Mouse (Mus musculus) limb, embryonic 10.5 days (tissue): Measurements from ENCODE around the gene Gm11492. TPM values are rescaled to one million over a fixed set of nuclear protein-coding genes. Genes with fewer than 3 reads are reported as not detected.
A peak's percentile ranks its signal among the peaks of the same experiment; 100 is the strongest.

Source experiments
- DNase-seq: peaks from one replicate; pipeline ENCODE4 v3.0.0-alpha.2; 2017; ENCODE audit warnings: low spot score
- H3K27ac ChIP-seq: fragments of 300-500 bp; sonication (generic); 2 replicates; pipeline ENCODE4 v1.5.1; 2016; ENCODE audit warnings: mild to moderate bottlenecking
- H3K27me3 ChIP-seq: fragments of 300-500 bp; sonication (generic); 2 replicates; pipeline ENCODE4 v1.6.1; 2016; ENCODE audit warnings: low read depth, mild to moderate bottlenecking; ENCODE audit not compliant: poor library complexity, severe bottlenecking
- H3K36me3 ChIP-seq: fragments of 300-500 bp; sonication (generic); 2 replicates; pipeline ENCODE4 v1.6.1; 2016; ENCODE audit warnings: mild to moderate bottlenecking, moderate library complexity
- H3K4me1 ChIP-seq: fragments of 300-500 bp; sonication (generic); 2 replicates; pipeline ENCODE4 v1.6.1; 2016
- H3K4me3 ChIP-seq: fragments of 300-500 bp; sonication (generic); 2 replicates; pipeline ENCODE4 v1.5.1; 2016; ENCODE audit warnings: mild to moderate bottlenecking, moderate library complexity
- H3K9me3 ChIP-seq: fragments of 300-500 bp; sonication (generic); replicated peaks from 2 replicates; pipeline ENCODE4 v1.6.1; 2016; ENCODE audit warnings: mild to moderate bottlenecking
- WGBS: fragments of 180-500 bp; shearing (Covaris S2); methylation state at CpG from one replicate; pipeline ENCODE4 v1.1.7; 2016; 5-methylcytosine and 5-hydroxymethylcytosine counted together
- polyA plus RNA-seq: library from polyadenylated mRNA; unstranded; fragments of >200 nt; fragmentation: Nextera tagmentation; extraction: Ambion mirVana; gene quantifications from 2 replicates; pipeline ENCODE4 v1.2.1, GENCODE M21; 2016

The Gm11492 gene
- not detected in 2 replicates for polyA plus RNA-seq

- Histone ChIP-seq H3K4me1 (no peaks in the 10 kb centered on the region), H3K9me3 (no peaks in the 10 kb centered on the region), H3K4me3 (no peak within 1 kb of the TSS), H3K27me3 (no peaks in the 10 kb centered on the region), H3K27ac (no peak within 1 kb of the TSS), H3K36me3 (no peaks in the 10 kb centered on the region)
- 86% methylated on average over 3 of the region's 3 CpGs for WGBS
- no peak for DNase-seq
These were observed at the start of gene Gm11492 for GRCm38 (mm10) chr11:87566501-87566900. TSS of gene Gm11492 (plus strand) at chr11:87566653.

- 12% methylated on average over 2 of the region's 2 CpGs for WGBS
- H3K27me3 ChIP-seq, result no peaks in the 10 kb centered on the region
- H3K4me3 ChIP-seq, result no peak overlapping the region
- no peaks in the 10 kb centered on the region for H3K36me3 ChIP-seq
- 0 out of 2 replicates have a peak, but pooled peaks cover 4% of the 10 kb centered on the region for H3K4me1 ChIP-seq
- no peak overlapping the region for H3K27ac ChIP-seq
- DNase-seq, result no peak
- H3K9me3 ChIP-seq, result no peaks in the 10 kb centered on the region
These were observed 47.2 kb upstream of the Gm11492 start for GRCm38 (mm10) chr11:87519260-87519659.

- Histone ChIP-seq H3K36me3 (no peaks in the 10 kb centered on the region), H3K27me3 (no peaks in the 10 kb centered on the region), H3K4me1 (0 out of 2 replicates have a peak, but pooled peaks cover 4% of the 10 kb centered on the region), H3K9me3 (no peaks in the 10 kb centered on the region), H3K27ac (no peak overlapping the region), H3K4me3 (no peak overlapping the region)
- 80% methylated on average over 5 of the region's 5 CpGs for WGBS
- DNase-seq, result no peak
These were observed 43.0 kb upstream of the Gm11492 start for GRCm38 (mm10) chr11:87523466-87523865.

- Histone ChIP-seq H3K4me1 (0 out of 2 replicates have a peak, but pooled peaks cover 4% of the 10 kb centered on the region), H3K27ac (no peak overlapping the region), H3K27me3 (no peaks in the 10 kb centered on the region), H3K36me3 (no peaks in the 10 kb centered on the region), H3K4me3 (no peak overlapping the region), H3K9me3 (no peaks in the 10 kb centered on the region)
- DNase-seq, result no peak
These were observed 42.5 kb upstream of the Gm11492 start for GRCm38 (mm10) chr11:87523967-87524366.

- Histone ChIP-seq H3K4me1 (0 out of 2 replicates have a peak, but pooled peaks cover 4% of the 10 kb centered on the region), H3K4me3 (no peak overlapping the region), H3K27ac (peak overlapping the region; percentile 44; the same call in 1 of the 2 replicates), H3K36me3 (no peaks in the 10 kb centered on the region), H3K27me3 (no peaks in the 10 kb centered on the region), H3K9me3 (no peaks in the 10 kb centered on the region)
- no peak for DNase-seq
These were observed 41.7 kb upstream of the Gm11492 start for GRCm38 (mm10) chr11:87524780-87525179.

- Histone ChIP-seq H3K9me3 (no peaks in the 10 kb centered on the region), H3K4me3 (no peak overlapping the region), H3K4me1 (no peaks in the 10 kb centered on the region), H3K36me3 (no peaks in the 10 kb centered on the region), H3K27me3 (no peaks in the 10 kb centered on the region), H3K27ac (no peak overlapping the region)
- 66% methylated on average over 3 of the region's 3 CpGs for WGBS
- no peak for DNase-seq
These were observed 39.1 kb upstream of the Gm11492 start for GRCm38 (mm10) chr11:87527364-87527763.

- H3K4me3 ChIP-seq, result no peak overlapping the region
- no peaks in the 10 kb centered on the region for H3K4me1 ChIP-seq
- no peaks in the 10 kb centered on the region for H3K9me3 ChIP-seq
- H3K27me3 ChIP-seq, result no peaks in the 10 kb centered on the region
- no peaks in the 10 kb centered on the region for H3K36me3 ChIP-seq
- no peak overlapping the region for H3K27ac ChIP-seq
- 50% methylated on average over 4 of the region's 4 CpGs for whole genome bisulfite sequencing
- no peak for DNase-seq
These were observed 38.5 kb upstream of the Gm11492 start for GRCm38 (mm10) chr11:87527990-87528389.

GRCm38 (mm10) chr11:87531695-87532094, 34.8 kb upstream of the Gm11492 start:
- no peak for DNase-seq
- no peaks in the 10 kb centered on the region for H3K36me3 ChIP-seq
- H3K27me3 ChIP-seq, result no peaks in the 10 kb centered on the region
- H3K9me3 ChIP-seq, result no peaks in the 10 kb centered on the region
- no peak overlapping the region for H3K27ac ChIP-seq
- no peak overlapping the region for H3K4me3 ChIP-seq
- 53% methylated on average over 6 of the region's 6 CpGs for WGBS
- H3K4me1 ChIP-seq, result no peaks in the 10 kb centered on the region

- Histone ChIP-seq H3K4me1 (peaks cover 6% of the 10 kb centered on the region; the same call in 1 of the 2 replicates), H3K4me3 (no peak overlapping the region), H3K27ac (no peak overlapping the region), H3K36me3 (no peaks in the 10 kb centered on the region), H3K9me3 (no peaks in the 10 kb centered on the region), H3K27me3 (no peaks in the 10 kb centered on the region)
- DNase-seq, result no peak
- WGBS, result 37% methylated on average over 8 of the region's 8 CpGs
These were observed 24.2 kb upstream of the Gm11492 start for GRCm38 (mm10) chr11:87542285-87542684.

GRCm38 (mm10) chr11:87542906-87543305, 23.5 kb upstream of the Gm11492 start:
- no peak overlapping the region for H3K27ac ChIP-seq
- DNase-seq, result no peak
- 67% methylated on average over 3 of the region's 3 CpGs for WGBS

GRCm38 (mm10) chr11:87553342-87553741, 13.1 kb upstream of the Gm11492 start:
- no peak for DNase-seq
- H3K36me3 ChIP-seq, result no peaks in the 10 kb centered on the region
- H3K9me3 ChIP-seq, result no peaks in the 10 kb centered on the region
- no peak overlapping the region for H3K4me3 ChIP-seq
- H3K27ac ChIP-seq, result no peak overlapping the region
- 82% methylated on average over 4 of the region's 4 CpGs for WGBS
- H3K4me1 ChIP-seq, result no peaks in the 10 kb centered on the region
- no peaks in the 10 kb centered on the region for H3K27me3 ChIP-seq

More at GRCm38 (mm10) chr11:87542906-87543305, 23.5 kb upstream of the Gm11492 start:
- H3K4me1 ChIP-seq, result peaks cover 6% of the 10 kb centered on the region; the same call in 1 of the 2 replicates
- H3K4me3 ChIP-seq, result no peak overlapping the region
- no peaks in the 10 kb centered on the region for H3K27me3 ChIP-seq
- no peaks in the 10 kb centered on the region for H3K36me3 ChIP-seq
- no peaks in the 10 kb centered on the region for H3K9me3 ChIP-seq

- DNase-seq, result no peak
- H3K4me3 ChIP-seq, result no peak overlapping the region
- H3K4me1 ChIP-seq, result no peaks in the 10 kb centered on the region
- no peaks in the 10 kb centered on the region for H3K27me3 ChIP-seq
- 85% methylated on average over 5 of the region's 5 CpGs for WGBS
- no peaks in the 10 kb centered on the region for H3K9me3 ChIP-seq
- no peak overlapping the region for H3K27ac ChIP-seq
- H3K36me3 ChIP-seq, result no peaks in the 10 kb centered on the region
These were observed 12.1 kb upstream of the Gm11492 start for GRCm38 (mm10) chr11:87554386-87554785.

GRCm38 (mm10) chr11:87555106-87555703, 11.2 kb upstream of the Gm11492 start:
- 73% methylated on average over 2 of the region's 2 CpGs for WGBS
- DNase-seq, result no peak
- no peak overlapping the region for H3K4me3 ChIP-seq
- no peaks in the 10 kb centered on the region for H3K4me1 ChIP-seq
- no peaks in the 10 kb centered on the region for H3K9me3 ChIP-seq
- H3K27ac ChIP-seq, result no peak overlapping the region
- no peaks in the 10 kb centered on the region for H3K36me3 ChIP-seq
- H3K27me3 ChIP-seq, result no peaks in the 10 kb centered on the region

GRCm38 (mm10) chr11:87561208-87561607, 5.2 kb upstream of the Gm11492 start:
- no peaks in the 10 kb centered on the region for H3K4me1 ChIP-seq
- no peaks in the 10 kb centered on the region for H3K27me3 ChIP-seq
- H3K27ac ChIP-seq, result no peak overlapping the region
- DNase-seq, result no peak
- no peak overlapping the region for H3K4me3 ChIP-seq
- H3K36me3 ChIP-seq, result no peaks in the 10 kb centered on the region
- 88% methylated on average over 6 of the region's 6 CpGs for WGBS
- no peaks in the 10 kb centered on the region for H3K9me3 ChIP-seq
